Mouse (Mus musculus) forebrain, embryonic 12.5 days (tissue): ENCODE data around the gene Gm49355. TPM values are rescaled to one million over a fixed set of nuclear protein-coding genes. Genes with fewer than 3 reads are reported as not detected.

Experiments
- ATAC-seq: fragments of 200-750 bp; cut with Nextera tagmentation; 2 replicates; pipeline ENCODE4 v1.8.0; 2017; ENCODE audit warnings: moderate TSS enrichment; ENCODE audit not compliant: low FRiP score
- H3K27ac ChIP-seq: fragments of 300-500 bp; sonication (generic); 2 replicates; pipeline ENCODE4 v1.5.1; 2016; ENCODE audit warnings: mild to moderate bottlenecking
- H3K27me3 ChIP-seq: fragments of 300-500 bp; sonication (generic); 2 replicates; pipeline ENCODE4 v1.6.1; 2016; ENCODE audit warnings: mild to moderate bottlenecking
- H3K36me3 ChIP-seq: fragments of 300-500 bp; sonication (generic); replicated peaks from 2 replicates; pipeline ENCODE4 v1.6.1; 2016; ENCODE audit warnings: mild to moderate bottlenecking
- H3K4me1 ChIP-seq: fragments of 300-500 bp; sonication (generic); 2 replicates; pipeline ENCODE4 v1.6.1; 2016
- H3K4me2 ChIP-seq: fragments of 300-500 bp; sonication (generic); 2 replicates; pipeline ENCODE4 v1.6.1; 2016; ENCODE audit warnings: mild to moderate bottlenecking, moderate library complexity
- H3K4me3 ChIP-seq: fragments of 300-500 bp; sonication (generic); replicated peaks from 2 replicates; pipeline ENCODE4 v1.5.1; 2016; ENCODE audit warnings: mild to moderate bottlenecking
- H3K9ac ChIP-seq: fragments of 300-500 bp; sonication (generic); 2 replicates; pipeline ENCODE4 v1.6.1; 2016; ENCODE audit warnings: mild to moderate bottlenecking
- H3K9me3 ChIP-seq: fragments of 300-500 bp; sonication (generic); 2 replicates; pipeline ENCODE4 v1.6.1; 2016
- WGBS: fragments of 180-500 bp; shearing (Covaris S2); methylation state at CpG from one replicate; pipeline ENCODE4 v1.1.7; 2016; 5-methylcytosine and 5-hydroxymethylcytosine counted together
- polyA plus RNA-seq: library from polyadenylated mRNA; unstranded; fragments of >200 nt; fragmentation: Nextera tagmentation; extraction: Ambion mirVana; gene quantifications from 2 replicates; pipeline ENCODE4 v1.2.1, GENCODE M21; 2016

Gm49355 gene
- polyA plus RNA-seq, 1 experiment from 2014 or later, result 0.13 TPM

DNA sequence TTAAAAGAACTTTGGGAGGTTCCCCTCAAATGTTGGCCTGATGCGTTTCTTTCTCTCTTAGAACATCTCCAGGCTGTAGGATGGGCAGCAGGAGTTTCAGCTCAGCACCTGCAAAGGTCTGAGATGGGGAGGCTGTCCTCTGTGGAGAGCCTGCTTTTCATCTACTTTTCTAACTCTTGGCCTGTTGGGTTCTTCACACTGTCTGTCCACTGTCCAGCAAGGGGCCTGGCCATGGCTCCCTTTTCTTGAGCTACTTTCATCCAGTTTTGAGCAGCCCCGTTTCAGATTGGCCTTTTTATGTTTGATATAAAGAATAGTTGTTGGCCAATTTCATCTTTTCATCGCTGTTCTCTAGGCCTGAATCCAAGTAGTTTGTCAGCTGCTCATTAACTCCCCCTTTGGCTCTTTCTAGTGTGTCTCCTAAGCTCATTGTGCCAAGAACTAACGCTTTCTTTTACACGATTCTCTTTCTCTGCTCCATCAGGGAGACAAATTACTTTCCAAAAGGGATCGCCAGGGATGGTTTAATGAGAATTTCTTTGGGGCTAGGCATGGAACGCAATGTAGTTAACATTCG lies 53.7 kb downstream of the Gm49355 start:
- Histone ChIP-seq H3K4me2 (no peak overlapping the region), H3K9ac (no peak overlapping the region), H3K27ac (peak overlapping the region; percentile 89), H3K27me3 (peaks cover 92% of the 10 kb centered on the region), H3K4me3 (no peak overlapping the region), H3K36me3 (no peaks in the 10 kb centered on the region), H3K4me1 (peaks cover 31% of the 10 kb centered on the region), H3K9me3 (no peaks in the 10 kb centered on the region)
- peak; percentile 68 for ATAC-seq
- WGBS, result under 1% methylated on average over 8 of the region's 8 CpGs

DNA sequence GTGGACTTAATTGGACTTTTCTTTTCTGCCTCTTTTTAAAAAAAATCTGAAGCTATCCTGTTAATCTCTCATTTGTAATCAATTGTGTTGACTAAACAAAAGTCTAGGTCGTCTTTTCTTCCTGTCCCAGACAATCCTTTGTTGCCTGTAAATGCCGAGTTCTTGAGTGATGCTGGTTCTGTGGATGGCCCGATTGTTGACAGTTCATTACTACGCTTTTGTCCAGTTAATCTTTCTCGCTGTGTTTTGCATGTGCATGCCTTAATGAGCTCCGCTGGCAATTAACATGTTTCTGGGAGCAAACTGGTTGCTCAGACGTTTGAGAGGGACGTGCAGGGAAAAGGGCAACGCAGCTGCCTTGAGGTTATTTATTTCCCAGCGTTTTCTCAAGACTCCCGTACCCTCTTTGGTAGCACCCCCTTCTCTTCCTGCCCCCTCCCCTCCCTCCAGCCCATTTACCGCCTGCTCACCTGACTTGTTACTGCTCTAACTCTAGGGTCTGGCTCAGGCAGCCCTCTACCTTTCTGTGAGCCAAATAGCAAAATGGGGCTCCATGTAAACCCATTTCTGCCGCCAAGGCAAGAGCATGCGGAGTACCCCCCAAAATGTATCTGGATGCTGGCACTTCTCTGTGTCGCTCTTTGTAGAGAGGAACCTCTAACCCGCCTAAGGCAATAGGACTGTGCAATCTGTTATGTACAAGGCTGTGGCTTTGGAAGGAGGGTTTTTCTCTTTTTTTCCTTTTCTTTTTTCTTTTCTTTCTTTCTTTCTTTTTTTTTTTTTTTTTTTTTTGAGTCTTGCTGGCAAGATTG lies 54.4 kb downstream of the Gm49355 start:
- H3K4me1 ChIP-seq, result peaks cover 31% of the 10 kb centered on the region
- WGBS, result under 1% methylated on average over 16 of the region's 16 CpGs
- ATAC-seq, result peak; percentile 78
- H3K4me2 ChIP-seq, result peak overlapping the region; percentile 35
- no peak overlapping the region for H3K4me3 ChIP-seq
- no peaks in the 10 kb centered on the region for H3K36me3 ChIP-seq
- peaks cover 91% of the 10 kb centered on the region for H3K27me3 ChIP-seq
- peak overlapping the region; percentile 89 for H3K27ac ChIP-seq
- H3K9ac ChIP-seq, result no peak overlapping the region
- H3K9me3 ChIP-seq, result no peaks in the 10 kb centered on the region

DNA sequence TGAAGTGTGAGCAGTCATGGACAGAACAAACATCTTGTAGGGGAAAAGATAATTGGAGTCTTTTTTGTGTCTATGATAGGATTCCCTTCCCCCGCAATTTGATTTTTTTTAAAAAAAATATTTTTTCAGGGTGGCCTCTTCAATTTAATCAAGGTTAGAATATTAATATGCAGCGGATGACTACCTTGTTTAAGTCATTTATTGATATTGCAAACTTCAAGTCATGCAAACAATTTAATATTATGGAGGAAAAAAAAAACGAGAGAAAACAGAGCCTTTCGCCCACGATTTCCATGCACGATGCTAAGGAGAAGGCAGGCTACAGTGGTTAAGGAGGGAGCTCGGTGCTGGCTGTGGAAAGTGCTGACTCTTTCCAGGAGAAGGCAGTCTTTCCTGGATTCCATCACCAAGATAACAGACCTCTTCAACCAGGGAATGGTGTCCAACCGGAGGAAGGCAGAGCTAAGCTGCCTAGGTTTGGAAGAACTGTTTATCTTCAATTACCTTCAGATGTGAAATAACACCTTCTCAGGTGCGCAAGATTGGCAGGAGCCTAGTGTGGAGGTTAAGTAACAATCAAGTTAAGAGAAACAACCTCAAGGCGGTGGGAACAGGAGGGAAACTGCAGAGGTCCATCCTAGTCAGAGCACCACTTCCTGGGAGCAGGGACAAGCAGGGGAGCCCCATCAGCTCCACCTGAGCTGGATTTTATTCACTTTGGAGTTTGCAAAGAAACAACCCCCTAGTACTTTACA lies 55.2 kb downstream of the Gm49355 start:
- Histone ChIP-seq H3K9ac (peak overlapping the region; percentile 90), H3K4me3 (peak overlapping the region; percentile 58), H3K36me3 (no peaks in the 10 kb centered on the region), H3K4me1 (peaks cover 34% of the 10 kb centered on the region), H3K27ac (peak overlapping the region; percentile 78), H3K9me3 (no peaks in the 10 kb centered on the region), H3K4me2 (peak overlapping the region; percentile 57), H3K27me3 (peaks cover 91% of the 10 kb centered on the region)
- WGBS, result under 1% methylated on average over 10 of the region's 10 CpGs
- ATAC-seq, result no peak

DNA sequence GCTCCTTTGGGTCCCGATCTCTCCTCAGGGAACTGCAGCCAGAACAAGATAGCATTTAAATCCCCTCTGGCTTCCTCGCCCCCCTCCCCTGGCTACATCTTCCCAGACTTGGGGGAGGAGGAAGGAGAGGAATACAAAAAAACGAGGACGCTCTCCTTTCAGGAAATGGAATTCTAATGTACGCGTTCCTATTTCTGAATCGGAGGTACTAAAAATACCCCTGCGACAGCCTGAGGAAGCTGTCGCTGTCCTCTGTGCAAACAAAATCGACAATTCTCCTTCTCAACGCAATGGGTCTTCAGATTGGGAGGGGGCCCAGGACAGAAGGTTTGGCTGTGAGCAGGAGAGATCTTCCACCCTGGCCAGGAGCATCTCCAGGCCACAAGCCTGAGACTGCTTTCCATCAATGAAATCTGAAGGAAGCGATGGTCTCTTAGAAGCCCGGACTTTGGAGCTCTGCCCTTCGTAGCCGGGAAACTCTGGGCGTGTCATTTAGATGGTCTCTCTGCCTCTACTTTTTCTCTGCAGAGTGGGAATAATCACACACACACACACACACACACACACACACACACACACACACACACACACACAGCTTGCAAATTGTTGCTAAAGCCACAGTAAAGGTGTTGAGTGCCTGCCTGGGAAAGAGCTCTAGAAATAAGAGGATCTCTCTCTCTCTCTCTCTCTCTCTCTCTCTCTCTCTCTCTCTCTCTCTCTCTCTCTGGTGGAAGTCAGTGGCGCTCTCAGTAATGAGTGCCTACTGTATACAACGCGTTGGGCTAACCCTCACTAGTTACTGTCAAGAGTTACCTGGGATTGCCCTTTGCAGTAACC lies 56.7 kb downstream of the Gm49355 start:
- Histone ChIP-seq H3K9ac (peak overlapping the region; percentile 90), H3K4me2 (peak overlapping the region; percentile 57), H3K27me3 (peaks cover 91% of the 10 kb centered on the region), H3K36me3 (no peaks in the 10 kb centered on the region), H3K4me1 (peaks cover 47% of the 10 kb centered on the region), H3K27ac (peak overlapping the region; percentile 96), H3K9me3 (no peaks in the 10 kb centered on the region), H3K4me3 (peak overlapping the region; percentile 58)
- WGBS, result under 1% methylated on average over 19 of the region's 19 CpGs
- no peak for ATAC-seq

DNA sequence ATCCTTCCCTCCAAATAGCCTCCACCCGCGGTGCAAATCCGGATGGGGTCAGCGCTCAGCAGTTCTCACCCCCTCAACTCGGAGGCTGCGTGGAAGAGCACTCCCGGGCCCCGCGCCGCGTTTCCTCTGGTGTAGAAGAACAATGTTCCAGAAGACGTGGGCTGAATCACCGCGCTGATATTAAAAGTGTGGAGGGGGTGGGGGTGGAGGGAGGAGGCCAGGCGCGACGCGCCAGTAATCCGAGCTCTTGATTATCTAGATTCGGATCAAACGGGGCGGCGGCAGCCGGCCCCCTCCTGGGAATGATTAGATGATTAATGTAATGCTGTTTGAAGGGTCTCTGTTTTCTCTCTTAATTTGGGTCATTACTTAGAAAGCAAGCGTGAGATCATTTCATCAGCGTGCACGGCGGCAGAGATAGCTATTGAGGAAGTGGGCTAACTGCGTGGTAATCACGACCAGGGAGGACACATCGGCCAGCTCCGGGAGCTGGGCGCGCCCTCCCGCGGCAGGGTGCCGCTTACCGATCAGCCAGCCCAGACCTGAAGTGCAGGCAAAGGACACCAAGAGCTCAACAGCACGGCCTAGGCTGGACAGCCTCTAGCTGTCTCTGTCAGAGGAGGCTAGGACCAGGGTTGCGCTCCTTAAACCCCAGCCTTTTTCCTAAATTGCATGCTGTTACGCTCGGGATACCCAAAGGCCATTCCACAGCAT lies 57.5 kb downstream of the Gm49355 start:
- peak overlapping the region; percentile 58 for H3K4me3 ChIP-seq
- H3K27ac ChIP-seq, result peak overlapping the region; percentile 96
- peaks cover 91% of the 10 kb centered on the region for H3K27me3 ChIP-seq
- H3K4me2 ChIP-seq, result peak overlapping the region; percentile 57
- no peaks in the 10 kb centered on the region for H3K36me3 ChIP-seq
- H3K9me3 ChIP-seq, result no peaks in the 10 kb centered on the region
- H3K9ac ChIP-seq, result peak overlapping the region; percentile 90
- ATAC-seq, result peak; percentile 27
- under 1% methylated on average over 42 of the region's 42 CpGs for WGBS
- H3K4me1 ChIP-seq, result peaks cover 55% of the 10 kb centered on the region

DNA sequence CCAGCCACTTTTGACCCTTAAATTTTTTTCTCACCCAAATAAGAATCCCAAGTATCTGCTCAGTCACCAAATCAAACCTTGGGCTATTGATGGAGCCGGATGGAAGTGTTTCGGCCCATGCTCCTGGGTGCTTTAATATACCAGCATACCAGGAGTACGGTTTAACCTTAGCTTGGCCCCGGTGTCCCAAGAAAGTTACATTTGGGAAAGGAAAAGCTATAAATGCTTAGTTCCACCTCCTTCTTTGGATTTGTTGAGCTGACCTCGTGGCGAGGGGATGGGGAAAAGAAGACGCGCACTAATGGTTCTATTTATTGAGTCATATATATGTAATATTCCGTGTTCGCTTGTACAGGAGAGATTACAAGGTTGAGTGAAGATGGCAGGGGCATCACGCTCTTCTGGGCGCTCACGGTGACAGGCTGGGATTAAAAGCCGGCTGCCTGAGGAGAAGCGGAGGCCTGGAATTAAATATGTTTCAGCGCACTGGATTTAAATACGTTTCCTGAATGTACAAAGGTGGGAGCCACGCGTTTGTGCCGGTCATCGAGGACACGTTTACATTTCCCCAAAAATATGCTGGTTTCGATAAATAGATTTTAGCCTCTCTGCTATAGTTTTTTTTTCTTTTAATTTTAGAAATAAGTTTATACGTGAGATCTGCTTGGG lies 58.1 kb downstream of the Gm49355 start:
- 4% methylated on average over 24 of the region's 24 CpGs for WGBS
- ATAC-seq, result no peak
- Histone ChIP-seq H3K36me3 (no peaks in the 10 kb centered on the region), H3K9ac (peak overlapping the region; percentile 90), H3K9me3 (no peaks in the 10 kb centered on the region), H3K4me3 (peak overlapping the region; percentile 58), H3K4me1 (peaks cover 62% of the 10 kb centered on the region), H3K27ac (peak overlapping the region; percentile 96), H3K4me2 (peak overlapping the region; percentile 57), H3K27me3 (peaks cover 91% of the 10 kb centered on the region)

DNA sequence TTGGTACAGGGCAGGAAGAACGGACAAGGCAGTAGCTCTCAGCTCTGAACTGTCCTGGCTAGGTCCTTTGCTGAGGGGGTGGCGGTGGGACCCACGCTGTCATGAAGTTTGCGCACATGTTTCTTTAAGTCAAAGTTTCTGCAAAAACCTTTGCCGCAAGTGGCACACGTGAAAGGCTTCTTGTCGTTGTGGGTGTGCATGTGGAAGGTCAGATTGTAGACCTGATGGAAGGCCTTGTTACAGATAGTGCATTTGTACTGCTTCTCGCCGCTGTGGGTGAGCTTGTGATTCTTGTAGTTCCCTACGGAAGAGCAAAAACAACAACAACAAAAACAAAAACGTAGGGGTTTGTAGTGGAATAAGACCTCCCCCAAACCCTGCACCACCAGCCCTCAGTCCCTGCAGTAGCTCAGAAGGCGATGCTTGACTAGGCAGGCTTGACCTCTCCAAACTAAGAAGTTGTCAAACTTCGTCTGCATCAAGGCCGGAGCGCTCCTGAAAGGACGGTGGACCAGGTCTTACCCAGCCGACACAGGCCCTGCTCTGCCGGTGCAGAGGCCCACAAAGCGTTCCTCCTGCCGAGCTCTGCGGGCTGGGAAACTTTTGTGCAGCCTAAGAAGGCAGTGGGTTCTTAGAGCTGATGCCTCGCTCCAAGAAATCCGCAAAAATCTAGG lies 58.8 kb downstream of the Gm49355 start:
- Histone ChIP-seq H3K9ac (peak overlapping the region; percentile 90), H3K36me3 (no peaks in the 10 kb centered on the region), H3K4me3 (peak overlapping the region; percentile 58), H3K9me3 (no peaks in the 10 kb centered on the region), H3K27me3 (peaks cover 91% of the 10 kb centered on the region), H3K4me2 (peak overlapping the region; percentile 57), H3K27ac (peak overlapping the region; percentile 96), H3K4me1 (peaks cover 65% of the 10 kb centered on the region)
- WGBS, result 3% methylated on average over 23 of the region's 23 CpGs
- ATAC-seq, result no peak

DNA sequence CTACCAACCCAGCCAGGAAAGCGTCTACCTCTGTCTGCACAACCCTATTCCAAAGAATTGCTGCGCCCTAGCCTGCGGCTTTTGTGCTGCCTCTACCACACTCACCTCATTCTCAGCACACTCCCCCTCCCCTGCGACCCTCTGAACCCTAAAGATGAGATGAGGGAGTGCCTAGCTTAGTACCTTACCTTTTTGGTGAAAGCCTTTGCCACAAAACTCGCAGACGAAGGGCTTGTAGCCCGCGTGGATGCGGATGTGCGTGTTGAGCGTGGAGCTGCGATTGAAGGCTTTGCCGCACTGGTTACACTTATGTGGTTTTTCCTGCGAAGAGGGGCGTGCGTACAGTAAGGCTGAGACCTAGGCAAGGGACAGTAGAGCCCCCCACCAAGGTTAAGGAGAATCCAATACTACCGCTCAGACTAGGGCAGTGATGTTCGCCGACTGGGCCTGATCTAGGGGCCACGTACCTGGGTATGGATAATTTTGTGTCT lies 59.7 kb downstream of the Gm49355 start:
- no peaks in the 10 kb centered on the region for H3K36me3 ChIP-seq
- H3K27ac ChIP-seq, result peak overlapping the region; percentile 96
- peaks cover 94% of the 10 kb centered on the region for H3K27me3 ChIP-seq
- no peaks in the 10 kb centered on the region for H3K9me3 ChIP-seq
- peaks cover 58% of the 10 kb centered on the region for H3K4me1 ChIP-seq
- H3K9ac ChIP-seq, result peak overlapping the region; percentile 90
- peak overlapping the region; percentile 58 for H3K4me3 ChIP-seq
- ATAC-seq, result no peak
- H3K4me2 ChIP-seq, result peak overlapping the region; percentile 57
- WGBS, result 1% methylated on average over 20 of the region's 20 CpGs

DNA sequence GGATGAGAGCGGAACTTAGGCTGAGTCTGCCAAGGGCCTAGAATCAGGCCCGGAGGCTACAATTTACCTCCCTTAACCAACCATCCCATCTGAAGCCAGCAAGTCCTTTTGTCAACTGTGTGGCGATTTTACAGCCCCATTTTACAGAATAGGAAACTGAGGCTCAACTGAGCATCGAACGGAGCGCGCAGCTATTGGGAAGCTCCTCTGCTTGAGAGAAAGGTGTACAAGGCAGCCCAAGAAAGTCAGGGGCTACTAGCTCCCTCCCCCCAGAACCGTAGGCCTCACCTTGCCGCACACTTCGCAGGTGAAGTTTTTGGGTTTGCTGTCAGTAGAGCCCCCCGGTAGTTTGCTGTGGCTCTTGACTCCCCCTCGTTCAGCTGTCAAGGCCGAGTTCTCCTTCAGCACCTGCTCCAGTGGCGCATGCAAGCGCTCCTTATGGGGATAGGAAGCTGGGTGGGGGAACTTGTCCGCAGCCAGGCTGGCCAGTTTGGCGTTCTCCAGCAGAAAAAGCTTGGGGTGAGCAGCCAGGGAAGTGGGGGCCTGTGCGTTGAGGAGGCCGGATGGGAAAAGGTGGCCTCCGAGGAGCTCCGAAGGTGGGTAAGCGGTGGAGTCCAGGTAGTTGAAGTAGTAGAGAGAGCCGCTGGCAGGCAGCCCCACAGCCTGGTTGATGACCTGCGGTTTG lies 60.4 kb downstream of the Gm49355 start:
- 2% methylated on average over 24 of the region's 24 CpGs for WGBS
- Histone ChIP-seq H3K4me2 (peak overlapping the region; percentile 57), H3K27ac (peak overlapping the region; percentile 96), H3K27me3 (peaks cover 97% of the 10 kb centered on the region), H3K9me3 (no peaks in the 10 kb centered on the region), H3K4me3 (peak overlapping the region; percentile 58), H3K4me1 (peaks cover 58% of the 10 kb centered on the region), H3K36me3 (no peaks in the 10 kb centered on the region), H3K9ac (peak overlapping the region; percentile 90)
- no peak for ATAC-seq

DNA sequence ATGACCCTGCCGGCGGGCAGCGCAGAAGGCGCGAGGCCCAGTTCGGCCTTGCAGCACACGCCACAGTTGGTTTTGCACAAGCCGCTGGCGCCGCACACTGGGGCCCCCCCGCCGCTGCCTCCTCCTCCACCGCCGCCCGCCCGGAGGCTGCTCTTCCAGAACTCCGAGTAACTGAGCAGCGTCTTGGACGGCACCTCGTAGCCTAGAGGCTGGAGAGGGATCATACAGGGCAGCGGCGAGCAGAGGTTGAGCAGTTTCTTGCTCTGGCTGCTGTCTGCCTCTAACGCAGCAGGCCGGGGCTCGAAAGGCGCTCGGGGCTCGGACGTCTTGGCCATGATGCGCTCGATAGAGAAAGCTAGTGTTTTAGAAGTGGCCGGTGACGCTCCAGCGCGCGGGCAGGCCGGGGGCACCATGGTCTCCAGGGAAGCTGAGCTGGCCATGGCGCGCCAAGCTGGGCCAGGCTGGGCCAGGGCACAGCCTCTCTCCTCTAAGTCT lies 61.0 kb downstream of the Gm49355 start:
- Histone ChIP-seq H3K4me3 (peak overlapping the region; percentile 58), H3K4me1 (peaks cover 58% of the 10 kb centered on the region), H3K36me3 (no peaks in the 10 kb centered on the region), H3K4me2 (peak overlapping the region; percentile 57), H3K9ac (peak overlapping the region; percentile 90), H3K27ac (peak overlapping the region; percentile 96), H3K27me3 (peaks cover 97% of the 10 kb centered on the region), H3K9me3 (no peaks in the 10 kb centered on the region)
- ATAC-seq, result peak; percentile 21; the same call in 1 of the 2 replicates
- WGBS, result under 1% methylated on average over 39 of the region's 39 CpGs
